Mouse (Mus musculus) CH12.LX (cell line): ENCODE measurements around the gene BC049715. TPM values are rescaled to one million over a fixed set of nuclear protein-coding genes. Genes with fewer than 3 reads are reported as not detected.

ENCODE experiments used
- DNase-seq: peaks from one replicate; pipeline ENCODE4 v3.0.0-alpha.2; 2013; ENCODE audit errors: extremely low read depth
- H3K27ac ChIP-seq: 2 replicates; pipeline ENCODE4 v1.5.1; 2012; ENCODE audit warnings: low read depth, mild to moderate bottlenecking, control low read depth, moderate library complexity; ENCODE audit not compliant: insufficient read depth
- H3K27me3 ChIP-seq: replicated peaks from 2 replicates; pipeline ENCODE3; 2012; ENCODE audit warnings: inconsistent platforms
- H3K36me3 ChIP-seq, 2 experiments: replicated peaks in 1 of 2; 2 replicates each; pipeline versions ENCODE3 to v1.6.1; 2012; ENCODE audit warnings: inconsistent platforms in 1 of 2, low read length in 1 of 2, mild to moderate bottlenecking in 1 of 2, mixed read lengths in 1 of 2, moderate library complexity in 1 of 2; ENCODE audit not compliant: control insufficient read depth in 1 of 2, insufficient read depth in 1 of 2
- H3K4me1 ChIP-seq, 2 experiments: 2 replicates each; pipeline ENCODE4 v1.6.1; 2012; ENCODE audit warnings: inconsistent platforms in 1 of 2, moderate library complexity in 1 of 2; ENCODE audit not compliant: insufficient read depth in 2 of 2, control insufficient read depth in 1 of 2
- H3K4me2 ChIP-seq: 2 replicates; pipeline ENCODE4 v1.6.1; 2012; ENCODE audit warnings: low read depth, mild to moderate bottlenecking, control low read depth; ENCODE audit not compliant: poor library complexity, insufficient read depth, severe bottlenecking
- H3K4me3 ChIP-seq, 3 experiments: fragments of 150-350 bp in 1 of 3; sonication (generic) in 1 of 3; replicated peaks in 1 of 3; 2 replicates each; pipeline versions ENCODE3 to v1.5.1; 2011 to 2012; ENCODE audit warnings: low read depth in 2 of 3, low read length in 2 of 3, mild to moderate bottlenecking in 2 of 3, moderate library complexity in 2 of 3, control low read depth in 1 of 3, improper control_type of control experiment in 1 of 3, inconsistent platforms in 1 of 3, mixed read lengths in 1 of 3; ENCODE audit not compliant: poor library complexity in 1 of 3
- H3K79me2 ChIP-seq: replicated peaks from 2 replicates; pipeline ENCODE4 v1.6.1; 2012; ENCODE audit warnings: mild to moderate bottlenecking, moderate library complexity; ENCODE audit not compliant: control insufficient read depth, poor library complexity, insufficient read depth, severe bottlenecking; ENCODE audit errors: extremely low read depth
- H3K9ac ChIP-seq: 2 replicates; pipeline ENCODE4 v1.6.1; 2012; ENCODE audit warnings: low read depth, mild to moderate bottlenecking, control low read depth, moderate library complexity; ENCODE audit not compliant: insufficient read depth
- H3K9me3 ChIP-seq: replicated peaks from 2 replicates; pipeline ENCODE3; 2012; ENCODE audit warnings: low read length, inconsistent platforms, mixed read lengths
- BHLHE40 ChIP-seq: IDR thresholded peaks from 2 replicates; pipeline ENCODE4 v1.6.1; 2011; ENCODE audit warnings: mild to moderate bottlenecking, low read depth, low read length, improper control_type of control experiment
- CHD1 ChIP-seq: IDR thresholded peaks from 2 replicates; pipeline ENCODE4 v1.6.1; 2012; ENCODE audit warnings: low read depth, low read length, improper control_type of control experiment, inconsistent platforms
- CTCF ChIP-seq, 2 experiments: IDR thresholded peaks in 1 of 2; conservative IDR thresholded peaks in 1 of 2; 2 replicates each; pipeline ENCODE4 v1.5.1; 2011 to 2012; ENCODE audit warnings: low read depth in 2 of 2, low read length in 2 of 2, improper control_type of control experiment in 1 of 2, inconsistent platforms in 1 of 2, mild to moderate bottlenecking in 1 of 2, moderate library complexity in 1 of 2
- E2F4 ChIP-seq: IDR thresholded peaks from 2 replicates; pipeline ENCODE4 v1.6.1; 2011; ENCODE audit warnings: low read depth, low read length, improper control_type of control experiment; ENCODE audit not compliant: insufficient replicate concordance
- ELF1 ChIP-seq: IDR thresholded peaks from 2 replicates; pipeline ENCODE4 v1.6.1; 2014; ENCODE audit warnings: low read depth, mild to moderate bottlenecking, inconsistent platforms, low read length, improper control_type of control experiment
- GABPA ChIP-seq: IDR thresholded peaks from 2 replicates; pipeline ENCODE4 v1.6.1; 2012; ENCODE audit warnings: low read depth, low read length, improper control_type of control experiment, inconsistent platforms; ENCODE audit not compliant: insufficient replicate concordance
- HCFC1 ChIP-seq: IDR thresholded peaks from 2 replicates; pipeline ENCODE4 v1.6.1; 2012; ENCODE audit warnings: low read depth, mild to moderate bottlenecking, inconsistent platforms, low read length, improper control_type of control experiment
- IRF4 ChIP-seq: IDR thresholded peaks from 2 replicates; pipeline ENCODE4 v1.6.1; 2014; ENCODE audit warnings: low read depth, mild to moderate bottlenecking, inconsistent platforms, low read length, improper control_type of control experiment
- KAT2A ChIP-seq: IDR thresholded peaks from 2 replicates; pipeline ENCODE4 v1.6.1; 2012; ENCODE audit warnings: low read length, improper control_type of control experiment, inconsistent platforms; ENCODE audit not compliant: insufficient replicate concordance
- MAZ ChIP-seq: IDR thresholded peaks from 2 replicates; pipeline ENCODE4 v1.6.1; 2012; ENCODE audit warnings: low read depth, mild to moderate bottlenecking, inconsistent platforms, low read length, improper control_type of control experiment, moderate library complexity
- MEF2A ChIP-seq: IDR thresholded peaks from 2 replicates; pipeline ENCODE4 v1.6.1; 2014; ENCODE audit warnings: low read depth, mild to moderate bottlenecking, inconsistent platforms, low read length, improper control_type of control experiment, borderline replicate concordance
- MYC ChIP-seq: IDR thresholded peaks from 2 replicates; pipeline ENCODE4 v1.6.1; 2011; ENCODE audit warnings: low read depth, mild to moderate bottlenecking, improper control_type of control experiment, low read length
- NELFE ChIP-seq: IDR thresholded peaks from 2 replicates; pipeline ENCODE4 v1.6.1; 2011; ENCODE audit warnings: low read depth, low read length, improper control_type of control experiment
- NRF1 ChIP-seq: IDR thresholded peaks from 2 replicates; pipeline ENCODE4 v1.6.1; 2014; ENCODE audit warnings: low read depth, mild to moderate bottlenecking, inconsistent platforms, low read length, improper control_type of control experiment, moderate library complexity
- POLR2A ChIP-seq: IDR thresholded peaks from 2 replicates; pipeline ENCODE4 v1.6.1; 2011; ENCODE audit warnings: low read depth, mild to moderate bottlenecking, improper control_type of control experiment, low read length
- POLR2AphosphoS2 ChIP-seq: IDR thresholded peaks from 2 replicates; pipeline ENCODE4 v1.6.1; 2011; ENCODE audit warnings: low read depth, low read length, improper control_type of control experiment
- RAD21 ChIP-seq: IDR thresholded peaks from 2 replicates; pipeline ENCODE4 v1.6.1; 2011; ENCODE audit warnings: low read depth, mild to moderate bottlenecking, low read length, improper control_type of control experiment, moderate library complexity
- RCOR1 ChIP-seq: conservative IDR thresholded peaks from 2 replicates; pipeline ENCODE4 v1.6.1; 2012; ENCODE audit warnings: low read depth, mild to moderate bottlenecking, inconsistent platforms, low read length, improper control_type of control experiment
- TBP ChIP-seq: conservative IDR thresholded peaks from 2 replicates; pipeline ENCODE4 v1.6.1; 2011; ENCODE audit warnings: low read depth, low read length, improper control_type of control experiment
- TCF12 ChIP-seq: IDR thresholded peaks from 2 replicates; pipeline ENCODE4 v1.6.1; 2014; ENCODE audit warnings: low read depth, mild to moderate bottlenecking, inconsistent platforms, low read length, improper control_type of control experiment
- UBTF ChIP-seq: IDR thresholded peaks from 2 replicates; pipeline ENCODE4 v1.6.1; 2012; ENCODE audit warnings: low read depth, mild to moderate bottlenecking, inconsistent platforms, low read length, improper control_type of control experiment, moderate library complexity
- USF2 ChIP-seq: conservative IDR thresholded peaks from 2 replicates; pipeline ENCODE4 v1.6.1; 2011; ENCODE audit warnings: low read depth, low read length, improper control_type of control experiment
- ZC3H11A ChIP-seq: IDR thresholded peaks from 2 replicates; pipeline ENCODE4 v1.6.1; 2012; ENCODE audit warnings: low read depth, mild to moderate bottlenecking, inconsistent platforms, low read length, improper control_type of control experiment
- ZNF384 ChIP-seq: IDR thresholded peaks from 2 replicates; pipeline ENCODE4 v1.6.1; 2012; ENCODE audit warnings: low read depth, low read length, improper control_type of control experiment, inconsistent platforms
- dilution Hi-C: fragments of 300-500 bp; cut with MboI; formaldehyde crosslinking; loops from 2 replicates; pipeline ENCODE4 v1.14.3; 2020; ENCODE audit warnings: low sequenced_read_pairs; ENCODE audit not compliant: extremely low pct_unique_long_range_greater_than_20kb, extremely low pct_ligation_motif_present
- in situ Hi-C: fragments of 300-500 bp; cut with MboI; formaldehyde crosslinking; loops from 3 replicates; pipeline ENCODE4 v1.14.3; 2019; ENCODE audit warnings: low sequenced_read_pairs, low pct_ligation_motif_present, low pct_unique_long_range_greater_than_20kb, mixed read lengths
- polyA plus RNA-seq: library from polyadenylated mRNA; unstranded; fragments of >175 nt; gene quantifications from 2 replicates; pipeline ENCODE4 v1.2.1, GENCODE M21; 2012; ENCODE audit warnings: low read depth; ENCODE audit not compliant: insufficient read length
- total RNA-seq, 2 experiments: library from RNA; depleted of rRNA; stranded (reverse); fragments of 300-350 nt in 1 of 2; fragments of >200 nt in 1 of 2; gene quantifications; 2 replicates each; pipeline ENCODE4 v1.2.3; 2012 to 2014

The BC049715 gene
- total and polyA plus RNA-seq, 3 experiments: 8.8 to 13.5 (median 9.9) TPM

GRCm38 (mm10) chr6:136813117-136813516, 14.3 kb upstream of the BC049715 start:
- Histone ChIP-seq H3K4me2 (no peak overlapping the region), H3K4me1 (peaks cover 4 to 24% of the 10 kb centered on the region in 2 experiments), H3K9me3 (no peaks in the 10 kb centered on the region), H3K4me3 (no peak overlapping the region), H3K79me2 (peaks cover 30% of the 10 kb centered on the region)
- TF ChIP-seq CTCF (conservative IDR thresholded peaks at IDR 0.05 in 1 of 2, IDR thresholded peaks at IDR 0.05 in 1 of 2; ENCODE audit: low read depth in 2 of 2, low read length in 2 of 2): peak in 1 of 2 experiments; percentile 19; a peak in 1 of 4 replicates
- no peak for TF ChIP-seq MEF2A
- TF ChIP-seq, all 38 proteins: peak for 1
- dilution Hi-C loops: no loop called here
- H3K27ac ChIP-seq: no peak overlapping the region
- DNase-seq: no peak
- in situ Hi-C loops: no loop called here
- H3K36me3 ChIP-seq: peaks cover 53 to 71% of the 10 kb centered on the region in 2 experiments
- H3K9ac ChIP-seq: no peak overlapping the region
- no peaks in the 10 kb centered on the region for H3K27me3 ChIP-seq

- peaks cover 68 to 88% of the 10 kb centered on the region in 2 experiments for H3K36me3 ChIP-seq
- in situ Hi-C loops: no loop called here
These were observed 12.0 kb upstream of the BC049715 start for GRCm38 (mm10) chr6:136815381-136815780.

GRCm38 (mm10) chr6:136816826-136817225, 10.6 kb upstream of the BC049715 start:
- Histone ChIP-seq H3K4me1 (peaks cover 0 to 5% of the 10 kb centered on the region in 2 experiments; a peak in 1 of 4 replicates), H3K4me2 (no peak overlapping the region), H3K27ac (no peak overlapping the region), H3K4me3 (no peak overlapping the region), H3K27me3 (no peaks in the 10 kb centered on the region), H3K79me2 (peaks cover 5% of the 10 kb centered on the region), H3K9me3 (no peaks in the 10 kb centered on the region), H3K36me3 (peaks cover 81 to 93% of the 10 kb centered on the region in 2 experiments), H3K9ac (no peak overlapping the region)
- in situ Hi-C loops (no loop called here), dilution Hi-C loops (no loop called here)
- TF ChIP-seq CHD1: no peak
- TF ChIP-seq POLR2A: no peak; the same call in 1 of the 2 replicates
- TF ChIP-seq E2F4: no peak
- TF ChIP-seq MEF2A: no peak
- no peak for TF ChIP-seq NELFE
- TF ChIP-seq POLR2AphosphoS2: no peak
- no peak for TF ChIP-seq NRF1
- no peak for TF ChIP-seq TBP
- no peak for TF ChIP-seq ZC3H11A
- TF ChIP-seq UBTF: no peak
- no peak for DNase-seq

More at GRCm38 (mm10) chr6:136815381-136815780, 12.0 kb upstream of the BC049715 start:
- Histone ChIP-seq H3K9me3 (no peaks in the 10 kb centered on the region), H3K27me3 (no peaks in the 10 kb centered on the region), H3K4me3 (no peak overlapping the region), H3K79me2 (peaks cover 11% of the 10 kb centered on the region), H3K4me1 (peaks cover under 1 to 16% of the 10 kb centered on the region in 2 experiments), H3K9ac (no peak overlapping the region), H3K27ac (no peak overlapping the region), H3K4me2 (no peak overlapping the region)
- dilution Hi-C loops: no loop called here
- TF ChIP-seq RCOR1 (no peak), POLR2A (no peak), BHLHE40 (no peak), ELF1 (no peak), CHD1 (no peak), GABPA (no peak), UBTF (no peak), IRF4 (no peak), MAZ (no peak), KAT2A (no peak), MEF2A (no peak), RAD21 (no peak), HCFC1 (no peak), TCF12 (no peak), ZNF384 (no peak), USF2 (no peak), E2F4 (no peak), MYC (no peak)
- DNase-seq: no peak
